Mouse (Mus musculus) heart, adult 2 months (tissue): ENCODE results near the gene Rcc1. TPM values are rescaled to one million over a fixed set of nuclear protein-coding genes. Genes with fewer than 3 reads are reported as not detected.

Experiments used
- DNase-seq, 2 experiments: peaks; one replicate each; pipeline ENCODE4 v3.0.0; 2021
- H3K27ac ChIP-seq: fragments of 200-600 bp; 2 replicates; pipeline ENCODE4 v1.8.1; 2022
- H3K27me3 ChIP-seq: fragments of 200-500 bp; 2 replicates; pipeline ENCODE4 v1.6.1; 2012; ENCODE audit warnings: mild to moderate bottlenecking, low read length, inconsistent platforms, mixed read lengths; ENCODE audit not compliant: control insufficient read depth, insufficient read depth
- H3K36me3 ChIP-seq: fragments of 200-500 bp; 2 replicates; pipeline ENCODE4 v1.6.1; 2012; ENCODE audit warnings: low read length, inconsistent platforms; ENCODE audit not compliant: control insufficient read depth, insufficient read depth
- H3K4me1 ChIP-seq: fragments of 200-500 bp; 2 replicates; pipeline ENCODE4 v1.6.1; 2011; ENCODE audit warnings: low read length; ENCODE audit not compliant: control insufficient read depth, insufficient read depth
- H3K4me3 ChIP-seq: fragments of 200-600 bp; 2 replicates; pipeline ENCODE4 v1.8.1; 2022
- H3K79me2 ChIP-seq: fragments of 200-500 bp; replicated peaks from 2 replicates; pipeline ENCODE4 v1.6.1; 2012; ENCODE audit warnings: mild to moderate bottlenecking, inconsistent platforms, low read length, moderate library complexity, mixed read lengths; ENCODE audit not compliant: control insufficient read depth, insufficient read depth
- H3K9ac ChIP-seq: fragments of 200-500 bp; 2 replicates; pipeline ENCODE4 v1.6.1; 2012; ENCODE audit warnings: low read depth, mild to moderate bottlenecking, control low read depth, inconsistent platforms, low read length, mixed read lengths
- CTCF ChIP-seq: fragments of 200-600 bp; IDR thresholded peaks from 2 replicates; pipeline ENCODE4 v1.8.1; 2022; ENCODE audit warnings: antibody characterized with exemption, mild to moderate bottlenecking, moderate library complexity
- EP300 ChIP-seq: fragments of 200-500 bp; IDR thresholded peaks from 2 replicates; pipeline ENCODE4 v1.6.1; 2011; ENCODE audit warnings: low read depth, low read length, control low read depth; ENCODE audit not compliant: insufficient read depth
- POLR2A ChIP-seq: fragments of 200-500 bp; IDR thresholded peaks from 2 replicates; pipeline ENCODE4 v1.6.1; 2011; ENCODE audit warnings: mild to moderate bottlenecking, low read depth, low read length, control low read depth; ENCODE audit not compliant: insufficient read depth
- whole genome bisulfite sequencing: fragments of 180-500 bp; shearing (Covaris S2); methylation state at CpG from one replicate; pipeline ENCODE4 v1.1.7; 2018; 5-methylcytosine and 5-hydroxymethylcytosine counted together
- intact Hi-C: fragments of 180-260 bp; cut with DNase I; formaldehyde crosslinking; loops from one replicate; pipeline ENCODE4 v1.15.1; 2025
- polyA plus RNA-seq: library from polyadenylated mRNA; depleted of rRNA; stranded (reverse); fragments of >200 nt; gene quantifications from 2 replicates; pipeline ENCODE4 v1.2.3, GENCODE M21; 2012
- total RNA-seq, 2 experiments: library from RNA; stranded (reverse); gene quantifications; 2 replicates each; pipeline ENCODE4 v1.2.3; 2021

Rcc1 gene
- total and polyA plus RNA-seq, 3 experiments, result 5.1 to 7.5 (median 6.6) TPM

GRCm38 (mm10) chr4:132338943-132339342 lies 14.5 kb downstream of the Rcc1 start:
- H3K36me3 ChIP-seq, result no peaks in the 10 kb centered on the region

DNA sequence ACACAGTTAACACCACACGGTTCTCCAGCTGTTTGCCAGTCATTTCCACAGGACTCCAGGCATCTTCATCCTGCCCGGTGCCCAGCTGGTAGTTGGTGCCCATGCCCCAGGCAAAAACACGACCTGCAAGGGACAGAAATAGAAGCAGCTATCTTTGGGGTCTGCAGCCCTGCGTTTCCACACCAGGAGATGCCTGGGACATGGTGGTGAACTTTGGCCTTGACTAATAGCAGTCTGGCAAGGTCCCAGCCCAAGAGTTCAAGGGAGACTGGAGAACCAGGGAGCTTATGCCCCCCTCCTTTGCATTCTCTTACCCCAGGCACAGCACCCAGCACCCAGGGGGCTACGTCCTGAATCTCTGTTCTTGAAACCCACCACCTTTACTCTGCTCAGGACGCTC lies 20.5 kb downstream of the Rcc1 start:
- H3K9ac ChIP-seq, result no peak overlapping the region
- WGBS, result 58% methylated on average over 6 of the region's 6 CpGs
- H3K4me3 ChIP-seq, result no peak overlapping the region
- no peaks in the 10 kb centered on the region; the same call in 1 of the 2 replicates for H3K36me3 ChIP-seq
- TF ChIP-seq POLR2A, result no peak
- H3K27me3 ChIP-seq, result no peaks in the 10 kb centered on the region
- H3K4me1 ChIP-seq, result peaks cover 1% of the 10 kb centered on the region
- H3K27ac ChIP-seq, result no peak overlapping the region
- H3K79me2 ChIP-seq, result no peaks in the 10 kb centered on the region
- intact Hi-C loops, result no loop called here
- no peak for DNase-seq

More at GRCm38 (mm10) chr4:132338943-132339342, 14.5 kb downstream of the Rcc1 start:
- Histone ChIP-seq H3K79me2 (peaks cover 4% of the 10 kb centered on the region), H3K27ac (peak overlapping the region; percentile 36; the same call in 1 of the 2 replicates), H3K4me3 (no peak overlapping the region), H3K9ac (no peak overlapping the region), H3K4me1 (no peaks in the 10 kb centered on the region; the same call in 1 of the 2 replicates), H3K27me3 (no peaks in the 10 kb centered on the region)
- DNase-seq, result peak; percentile 59 to 78
- TF ChIP-seq CTCF, result no peak
- TF ChIP-seq EP300, result no peak
- no peak for TF ChIP-seq POLR2A
- intact Hi-C loops, result no loop called here
- 57% methylated on average over 13 of the region's 13 CpGs for WGBS

GRCm38 (mm10) chr4:132331960-132332359 lies 21.4 kb downstream of the Rcc1 start:
- Histone ChIP-seq H3K79me2 (no peaks in the 10 kb centered on the region), H3K27ac (no peak overlapping the region), H3K4me1 (peaks cover 1% of the 10 kb centered on the region), H3K9ac (no peak overlapping the region), H3K27me3 (no peaks in the 10 kb centered on the region), H3K36me3 (no peaks in the 10 kb centered on the region; the same call in 1 of the 2 replicates), H3K4me3 (no peak overlapping the region)
- WGBS, result 77% methylated on average over 3 of the region's 3 CpGs
- no peak for DNase-seq
- no peak for TF ChIP-seq CTCF
- no peak for TF ChIP-seq POLR2A
- TF ChIP-seq EP300, result no peak
- intact Hi-C loops, result no loop called here

GRCm38 (mm10) chr4:132329835-132330354 lies 23.5 kb downstream of the Rcc1 start:
- H3K36me3 ChIP-seq, result no peaks in the 10 kb centered on the region; the same call in 1 of the 2 replicates
- intact Hi-C loops, result loop anchor here (2.0 kb wide), 1 partner anchor 15 kb away; no protein-coding TSS in a partner anchor
- no peak for DNase-seq

DNA sequence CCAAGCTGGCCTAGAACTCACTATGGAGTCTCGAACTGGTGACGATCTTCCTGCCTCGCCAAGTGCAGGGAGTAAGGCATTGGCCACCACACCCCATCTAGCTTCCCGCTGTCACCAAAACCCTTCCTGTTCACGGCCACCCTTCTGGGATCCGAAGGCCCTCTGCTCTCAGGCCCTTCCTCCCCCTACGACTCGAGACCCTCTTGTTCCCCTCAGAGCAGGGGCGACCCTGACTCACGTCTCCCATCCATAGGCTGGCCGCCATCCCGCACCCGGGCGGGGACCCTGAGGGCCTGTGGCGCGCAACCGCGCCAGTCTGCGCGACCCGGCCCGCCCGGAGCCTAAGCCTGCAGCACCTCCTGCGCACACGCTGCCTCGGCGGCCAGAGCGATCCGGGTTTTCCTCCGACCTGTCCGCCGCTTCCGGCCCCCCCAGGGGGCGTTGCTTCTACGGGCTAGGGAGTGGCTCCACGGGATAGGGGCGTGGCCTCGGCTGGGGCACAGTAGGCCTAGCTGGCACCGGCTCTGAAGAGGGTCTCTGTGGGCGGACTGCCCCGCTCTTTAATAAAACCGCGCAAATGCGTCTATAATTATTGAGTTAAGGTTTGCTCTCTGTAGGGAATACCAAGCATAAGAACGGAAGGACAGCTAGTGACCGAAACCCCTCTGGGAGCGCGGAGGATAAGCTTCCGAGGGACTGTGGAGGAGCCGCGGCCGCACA lies 24.1 kb downstream of the Rcc1 start, which contains the start of gene Trnau1ap:
Gene Trnau1ap, minus strand, starts transcription at position 424 of the 720 bp plus-strand sequence.
- Histone ChIP-seq H3K27me3 (no peaks in the 10 kb centered on the region), H3K9ac (peak within 1 kb of the TSS; percentile 91), H3K4me3 (peak within 1 kb of the TSS; percentile 74), H3K36me3 (no peaks in the 10 kb centered on the region; the same call in 1 of the 2 replicates), H3K27ac (peak within 1 kb of the TSS; percentile 87), H3K4me1 (peaks cover 1% of the 10 kb centered on the region), H3K79me2 (no peaks in the 10 kb centered on the region)
- intact Hi-C loops, result loop anchor here (2.0 kb wide), 1 partner anchor 16 kb away; no protein-coding TSS in a partner anchor
- TF ChIP-seq POLR2A, result peak; percentile 90
- 0 out of 2 replicates have a peak, but pooled peaks have one; percentile 23 for TF ChIP-seq EP300
- TF ChIP-seq CTCF, result peak; percentile 38
- WGBS, result under 1% methylated on average over 52 of the region's 52 CpGs
- DNase-seq, result peak; percentile 93

More at GRCm38 (mm10) chr4:132329835-132330354, 23.5 kb downstream of the Rcc1 start:
- no peaks in the 10 kb centered on the region for H3K27me3 ChIP-seq
- peak overlapping the region; percentile 76 for H3K9ac ChIP-seq
- WGBS, result 13% methylated on average over 10 of the region's 10 CpGs
- peaks cover 1% of the 10 kb centered on the region for H3K4me1 ChIP-seq
- peak overlapping the region; percentile 74 for H3K4me3 ChIP-seq
- no peaks in the 10 kb centered on the region for H3K79me2 ChIP-seq
- peak overlapping the region; percentile 87 for H3K27ac ChIP-seq
- no peak for TF ChIP-seq POLR2A
- TF ChIP-seq EP300, result no peak
- no peak for TF ChIP-seq CTCF
